Mouse (Mus musculus) embryo, embryonic 10.5 days (tissue): ENCODE measurements at regions not wholly inside any gene's neighbourhood (a gene's known extent, or its start where the extent isn't known, plus 50 kb on each side); places are given as distances from the start of the nearest gene placed in this dataset.

ENCODE experiments used
- DNase-seq: peaks from one replicate; pipeline ENCODE4 v3.0.0-alpha.2; 2015; ENCODE audit warnings: low spot score

- no peak for DNase-seq
Measured at GRCm38 (mm10) chr12:110027345-110027744, 251.5 kb upstream of the Dio3 start.

- DNase-seq, result no peak
Measured at GRCm38 (mm10) chr12:110027976-110028375, 250.9 kb upstream of the Dio3 start.

- DNase-seq, result no peak
Measured at GRCm38 (mm10) chr12:110028646-110029045, 250.2 kb upstream of the Dio3 start.

- peak; percentile 65 for DNase-seq
Measured at GRCm38 (mm10) chr12:110031326-110031725, 247.5 kb upstream of the Dio3 start.

GRCm38 (mm10) chr12:110035171-110035570 lies 243.7 kb upstream of the Dio3 start:
- DNase-seq, result no peak

GRCm38 (mm10) chr12:110040682-110041081 lies 238.2 kb upstream of the Dio3 start:
- no peak for DNase-seq

GRCm38 (mm10) chr12:110041782-110042181 lies 237.1 kb upstream of the Dio3 start:
- DNase-seq, result no peak

GRCm38 (mm10) chr12:110044266-110044665 lies 234.6 kb upstream of the Dio3 start:
- no peak for DNase-seq

GRCm38 (mm10) chr12:110044721-110045120 lies 234.1 kb upstream of the Dio3 start:
- no peak for DNase-seq

GRCm38 (mm10) chr12:110045770-110046330 lies 233.0 kb upstream of the Dio3 start:
- DNase-seq, result no peak

GRCm38 (mm10) chr12:110046613-110047012 lies 232.3 kb upstream of the Dio3 start:
- no peak for DNase-seq

GRCm38 (mm10) chr12:110047466-110048250 lies 231.2 kb upstream of the Dio3 start:
- DNase-seq, result no peak

- no peak for DNase-seq
Measured at GRCm38 (mm10) chr12:110049154-110049736, 229.6 kb upstream of the Dio3 start.

- no peak for DNase-seq
Measured at GRCm38 (mm10) chr12:110059321-110059720, 219.5 kb upstream of the Dio3 start.

GRCm38 (mm10) chr12:110061961-110062360 lies 216.9 kb upstream of the Dio3 start:
- DNase-seq, result no peak

- DNase-seq, result no peak
Measured at GRCm38 (mm10) chr12:110063013-110063412, 215.9 kb upstream of the Dio3 start.

- no peak for DNase-seq
Measured at GRCm38 (mm10) chr12:110066361-110066885, 212.4 kb upstream of the Dio3 start.

- no peak for DNase-seq
Measured at GRCm38 (mm10) chr12:110070506-110070905, 208.4 kb upstream of the Dio3 start.

- no peak for DNase-seq
Measured at GRCm38 (mm10) chr12:110071823-110072222, 207.0 kb upstream of the Dio3 start.

- DNase-seq, result no peak
Measured at GRCm38 (mm10) chr12:110074921-110075320, 203.9 kb upstream of the Dio3 start.

- DNase-seq, result no peak
Measured at GRCm38 (mm10) chr12:110077211-110077884, 201.5 kb upstream of the Dio3 start.

GRCm38 (mm10) chr12:110078081-110078505 lies 200.8 kb upstream of the Dio3 start:
- DNase-seq, result no peak
